Mouse (Mus musculus) hindbrain, embryonic 12.5 days (tissue): ENCODE results near the gene Slc1a2. TPM values are rescaled to one million over a fixed set of nuclear protein-coding genes. Genes with fewer than 3 reads are reported as not detected.

Experiments used
- ATAC-seq: fragments of 200-750 bp; cut with Nextera tagmentation; 2 replicates; pipeline ENCODE4 v1.8.0; 2017; ENCODE audit warnings: moderate TSS enrichment; ENCODE audit not compliant: low FRiP score
- H3K27ac ChIP-seq: fragments of 300-500 bp; sonication (generic); 2 replicates; pipeline ENCODE4 v1.5.1; 2016; ENCODE audit warnings: mild to moderate bottlenecking
- H3K27me3 ChIP-seq: fragments of 300-500 bp; sonication (generic); 2 replicates; pipeline ENCODE4 v1.6.1; 2016; ENCODE audit warnings: mild to moderate bottlenecking
- H3K36me3 ChIP-seq: fragments of 300-500 bp; sonication (generic); 2 replicates; pipeline ENCODE4 v1.6.1; 2016; ENCODE audit warnings: mild to moderate bottlenecking
- H3K4me1 ChIP-seq: fragments of 300-500 bp; sonication (generic); 2 replicates; pipeline ENCODE4 v1.6.1; 2016
- H3K4me2 ChIP-seq: fragments of 300-500 bp; sonication (generic); replicated peaks from 2 replicates; pipeline ENCODE4 v1.6.1; 2016; ENCODE audit warnings: mild to moderate bottlenecking
- H3K4me3 ChIP-seq: fragments of 300-500 bp; sonication (generic); 2 replicates; pipeline ENCODE4 v1.5.1; 2016; ENCODE audit warnings: mild to moderate bottlenecking
- H3K9ac ChIP-seq: fragments of 300-500 bp; sonication (generic); 2 replicates; pipeline ENCODE4 v1.6.1; 2016; ENCODE audit warnings: mild to moderate bottlenecking, moderate library complexity
- H3K9me3 ChIP-seq: fragments of 300-500 bp; sonication (generic); replicated peaks from 2 replicates; pipeline ENCODE4 v1.6.1; 2016; ENCODE audit warnings: mild to moderate bottlenecking
- WGBS: fragments of 180-500 bp; shearing (Covaris S2); methylation state at CpG from one replicate; pipeline ENCODE4 v1.1.7; 2016; 5-methylcytosine and 5-hydroxymethylcytosine counted together
- polyA plus RNA-seq: library from polyadenylated mRNA; unstranded; fragments of >200 nt; fragmentation: Nextera tagmentation; extraction: Ambion mirVana; gene quantifications from 2 replicates; pipeline ENCODE4 v1.2.1, GENCODE M21; 2016

Slc1a2 gene
- polyA plus RNA-seq, 1 experiment from 2014 or later: 15.3 TPM

DNA sequence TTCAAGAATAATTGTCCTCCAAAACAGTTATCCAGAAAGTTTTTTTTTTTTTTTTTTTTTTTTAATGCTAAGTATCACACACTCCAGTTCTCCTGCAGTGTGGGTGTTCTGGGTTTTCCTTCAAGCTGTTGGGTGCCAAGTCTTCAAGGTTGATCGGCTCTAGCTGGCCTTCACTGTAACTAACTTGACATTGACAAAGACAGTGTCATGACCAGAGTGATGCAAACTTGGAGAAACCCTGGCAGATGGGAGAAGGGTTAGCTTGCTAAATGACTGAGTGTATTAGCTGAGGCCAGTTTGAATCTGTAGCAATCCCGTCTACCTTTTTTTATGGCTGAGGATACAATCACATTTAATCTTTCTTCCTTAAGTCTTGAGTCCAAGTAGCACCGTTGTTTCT is 119.7 kb downstream of the Slc1a2 start:
- Histone ChIP-seq H3K27ac (no peak overlapping the region), H3K4me1 (no peaks in the 10 kb centered on the region), H3K9me3 (no peaks in the 10 kb centered on the region), H3K9ac (no peak overlapping the region), H3K4me2 (no peak overlapping the region), H3K36me3 (peaks cover 5% of the 10 kb centered on the region), H3K4me3 (no peak overlapping the region), H3K27me3 (no peaks in the 10 kb centered on the region)
- WGBS: 92% methylated on average over 3 of the region's 3 CpGs
- no peak for ATAC-seq

DNA sequence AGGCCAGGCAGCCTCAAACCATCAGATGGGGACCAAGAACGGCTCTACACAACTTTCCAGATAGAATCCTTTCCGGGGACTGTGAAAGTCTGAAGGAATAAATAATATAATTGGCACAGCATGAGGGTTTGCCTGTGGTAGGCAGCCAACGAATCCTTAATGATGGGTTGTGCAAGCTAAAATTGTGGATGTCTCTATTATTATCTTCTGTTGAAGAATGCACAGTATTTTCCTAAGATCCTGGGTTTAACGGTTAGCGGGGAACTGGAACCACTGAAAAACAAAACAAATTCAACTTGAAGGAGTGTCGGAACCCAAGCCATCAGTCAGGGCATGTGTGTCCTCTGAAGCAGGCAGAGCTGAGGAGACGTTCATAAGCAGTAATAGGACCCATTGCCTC is 124.3 kb downstream of the Slc1a2 start:
- Histone ChIP-seq H3K9ac (no peak overlapping the region), H3K4me3 (no peak overlapping the region), H3K27me3 (no peaks in the 10 kb centered on the region), H3K27ac (no peak overlapping the region), H3K36me3 (peaks cover under 1% of the 10 kb centered on the region), H3K4me1 (no peaks in the 10 kb centered on the region), H3K4me2 (no peak overlapping the region), H3K9me3 (no peaks in the 10 kb centered on the region)
- ATAC-seq: no peak
- WGBS: 87% methylated on average over 7 of the region's 7 CpGs

DNA sequence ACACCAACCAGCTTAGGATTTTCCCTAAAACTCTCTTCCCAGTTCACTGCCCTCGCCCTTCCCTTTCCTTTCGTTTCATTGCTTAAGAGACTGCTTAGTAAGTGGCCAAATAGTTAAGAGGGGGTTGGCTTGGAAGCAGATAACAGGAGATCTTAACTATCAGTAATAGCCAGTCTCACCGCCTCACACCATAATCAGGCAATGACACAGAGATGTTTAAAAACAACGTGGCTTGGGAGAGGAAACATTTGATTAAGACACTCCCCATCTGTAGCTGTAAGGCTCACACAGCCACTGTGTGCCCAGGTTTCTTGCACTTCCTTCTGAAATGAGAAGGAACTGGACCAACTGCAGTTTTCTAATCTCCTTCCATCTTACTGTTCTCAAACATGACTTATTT is 127.2 kb downstream of the Slc1a2 start:
- H3K9me3 ChIP-seq: no peaks in the 10 kb centered on the region
- H3K27ac ChIP-seq: no peak overlapping the region
- H3K9ac ChIP-seq: no peak overlapping the region
- H3K4me3 ChIP-seq: no peak overlapping the region
- H3K36me3 ChIP-seq: no peaks in the 10 kb centered on the region
- WGBS: 77% methylated on average over 4 of the region's 4 CpGs
- H3K4me1 ChIP-seq: no peaks in the 10 kb centered on the region
- no peak overlapping the region for H3K4me2 ChIP-seq
- ATAC-seq: no peak
- H3K27me3 ChIP-seq: no peaks in the 10 kb centered on the region

DNA sequence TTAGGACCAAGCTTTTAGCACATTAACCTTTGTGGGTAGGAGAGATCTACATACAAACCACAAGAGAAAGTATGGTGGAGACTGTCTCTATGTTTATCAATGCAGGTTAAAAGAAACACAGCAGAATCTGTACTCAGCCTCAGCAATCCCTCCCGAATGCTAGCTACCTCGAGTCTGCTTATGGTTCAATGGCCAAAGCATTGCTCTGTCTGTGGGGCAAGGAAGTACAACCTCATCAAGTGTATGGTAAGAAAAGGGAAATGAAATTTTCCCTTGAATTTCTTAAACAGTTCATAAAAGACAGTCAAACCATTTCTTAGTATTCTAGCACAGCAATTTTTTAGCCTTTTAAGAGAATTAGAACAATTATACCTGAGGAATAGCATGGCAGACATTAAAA is 133.2 kb downstream of the Slc1a2 start:
- Histone ChIP-seq H3K27me3 (no peaks in the 10 kb centered on the region), H3K36me3 (no peaks in the 10 kb centered on the region), H3K9ac (no peak overlapping the region), H3K4me3 (no peak overlapping the region), H3K9me3 (no peaks in the 10 kb centered on the region), H3K4me1 (no peaks in the 10 kb centered on the region), H3K4me2 (no peak overlapping the region), H3K27ac (no peak overlapping the region)
- 66% methylated on average over 2 of the region's 2 CpGs for WGBS
- no peak for ATAC-seq

DNA sequence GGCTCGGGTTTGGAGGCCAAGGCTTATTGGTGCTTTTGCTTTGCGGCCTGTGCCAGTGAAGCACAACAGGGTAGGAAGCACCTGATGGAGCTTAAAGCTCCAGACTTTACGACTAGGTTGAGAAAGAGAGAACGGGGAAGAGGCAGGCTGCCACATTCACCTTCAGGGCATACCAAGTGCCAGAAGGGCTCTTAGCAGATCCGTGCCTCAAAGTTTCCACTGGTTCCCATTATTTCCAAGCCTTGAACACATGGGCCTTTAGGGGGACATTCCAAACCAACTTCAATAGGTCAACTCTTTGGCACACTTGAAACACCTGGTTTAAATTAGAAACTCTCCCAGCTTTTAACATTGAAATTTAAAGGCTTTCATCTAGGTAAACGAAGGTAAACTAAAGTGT is 134.3 kb downstream of the Slc1a2 start:
- Histone ChIP-seq H3K4me1 (no peaks in the 10 kb centered on the region), H3K9ac (no peak overlapping the region), H3K4me3 (no peak overlapping the region), H3K36me3 (no peaks in the 10 kb centered on the region), H3K27ac (no peak overlapping the region), H3K27me3 (no peaks in the 10 kb centered on the region), H3K4me2 (no peak overlapping the region), H3K9me3 (no peaks in the 10 kb centered on the region)
- ATAC-seq: no peak
- WGBS: 87% methylated on average over 6 of the region's 6 CpGs

DNA sequence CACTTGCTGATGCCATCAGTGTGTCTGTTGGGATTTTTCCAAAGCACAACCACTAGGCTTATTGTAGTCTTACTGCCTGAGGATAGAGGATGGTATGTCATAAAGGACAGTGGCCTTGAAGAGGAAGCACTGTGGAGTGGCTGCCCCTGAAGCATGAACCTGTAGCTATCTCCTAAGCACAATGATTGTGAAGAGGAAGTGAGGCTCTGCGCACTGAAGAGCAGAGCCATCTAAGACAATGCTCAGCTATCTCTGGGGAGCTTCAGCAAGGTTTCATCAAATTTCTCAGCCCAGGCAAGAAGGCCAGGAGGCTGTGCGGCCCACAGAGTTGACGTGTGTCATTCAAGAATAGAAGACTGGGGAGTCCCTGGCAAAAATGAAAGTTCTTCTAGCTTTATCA is 136.6 kb downstream of the Slc1a2 start:
- H3K27ac ChIP-seq: no peak overlapping the region
- no peak overlapping the region for H3K4me2 ChIP-seq
- WGBS: 91% methylated on average over 3 of the region's 3 CpGs
- H3K27me3 ChIP-seq: no peaks in the 10 kb centered on the region
- H3K36me3 ChIP-seq: no peaks in the 10 kb centered on the region
- no peaks in the 10 kb centered on the region for H3K9me3 ChIP-seq
- ATAC-seq: no peak
- no peak overlapping the region for H3K9ac ChIP-seq
- no peak overlapping the region for H3K4me3 ChIP-seq
- H3K4me1 ChIP-seq: no peaks in the 10 kb centered on the region

DNA sequence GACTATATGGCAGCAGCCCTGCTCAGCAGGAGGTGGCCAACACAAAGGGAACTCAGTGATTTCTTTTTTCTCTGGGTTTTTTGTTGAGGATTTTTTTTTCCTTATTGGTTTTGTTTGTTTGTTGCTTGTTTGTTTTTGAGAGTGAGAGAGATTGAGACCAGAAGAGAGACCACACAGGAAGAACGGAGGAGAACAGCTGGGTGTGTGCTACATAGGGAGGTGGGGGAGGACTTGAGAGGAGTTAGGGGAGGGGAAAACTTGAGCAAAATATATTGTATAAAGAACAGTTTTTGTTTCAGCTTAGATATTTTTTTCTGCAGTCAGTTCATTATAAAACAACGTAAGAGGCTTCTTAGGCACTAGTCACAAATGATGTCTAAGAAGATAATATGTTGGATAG is 139.7 kb downstream of the Slc1a2 start:
- H3K9ac ChIP-seq: no peak overlapping the region
- H3K9me3 ChIP-seq: no peaks in the 10 kb centered on the region
- H3K4me1 ChIP-seq: no peaks in the 10 kb centered on the region
- no peak overlapping the region for H3K27ac ChIP-seq
- no peaks in the 10 kb centered on the region for H3K27me3 ChIP-seq
- no peak for ATAC-seq
- WGBS: 75% methylated on average over 2 of the region's 2 CpGs
- no peak overlapping the region for H3K4me2 ChIP-seq
- no peak overlapping the region for H3K4me3 ChIP-seq
- no peaks in the 10 kb centered on the region for H3K36me3 ChIP-seq

DNA sequence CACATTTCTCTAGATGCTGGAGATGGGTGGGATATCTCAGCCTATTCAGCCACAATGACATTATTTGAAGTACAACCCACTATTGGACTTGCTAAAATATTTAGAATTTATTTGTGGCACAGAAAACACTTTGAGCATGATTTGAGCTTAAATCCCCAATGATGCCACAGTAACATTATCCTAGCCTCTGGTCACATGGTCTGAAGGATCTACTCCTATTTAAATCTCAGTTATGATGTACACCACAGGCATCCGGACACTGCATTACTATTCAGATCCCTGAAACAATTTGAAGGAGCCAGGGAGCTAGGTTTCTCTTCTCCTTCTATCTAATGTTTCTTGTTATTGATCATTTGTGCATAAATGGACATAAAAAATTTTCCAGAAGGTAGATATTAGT is 143.4 kb downstream of the Slc1a2 start:
- Histone ChIP-seq H3K27ac (no peak overlapping the region), H3K4me2 (no peak overlapping the region), H3K9me3 (no peaks in the 10 kb centered on the region), H3K9ac (no peak overlapping the region), H3K27me3 (no peaks in the 10 kb centered on the region), H3K4me1 (no peaks in the 10 kb centered on the region), H3K36me3 (no peaks in the 10 kb centered on the region), H3K4me3 (no peak overlapping the region)
- WGBS: 92% methylated on average over 1 of the region's 1 CpGs
- no peak for ATAC-seq

DNA sequence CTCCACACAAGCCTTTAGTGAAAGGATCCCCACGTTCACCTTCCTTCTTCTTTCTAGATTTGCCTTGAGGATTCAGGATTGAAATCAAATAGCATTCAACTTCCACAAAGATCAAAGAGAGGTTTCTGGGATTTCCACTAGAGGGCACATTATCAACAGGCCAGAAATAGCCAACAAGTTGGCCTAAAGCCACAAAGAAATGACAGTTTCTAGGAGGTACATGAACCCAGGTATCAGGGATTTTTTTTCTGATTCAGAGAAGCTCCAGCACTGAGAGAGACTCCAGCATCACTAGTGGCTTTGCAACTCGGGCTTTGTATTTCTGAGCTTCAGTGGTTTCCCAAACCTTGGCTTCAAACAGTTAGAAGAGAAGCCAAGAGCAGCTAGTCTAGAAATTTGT is 145.7 kb downstream of the Slc1a2 start:
- Histone ChIP-seq H3K9me3 (no peaks in the 10 kb centered on the region), H3K27me3 (no peaks in the 10 kb centered on the region), H3K4me3 (no peak overlapping the region), H3K9ac (no peak overlapping the region), H3K4me1 (no peaks in the 10 kb centered on the region), H3K4me2 (no peak overlapping the region), H3K27ac (no peak overlapping the region), H3K36me3 (no peaks in the 10 kb centered on the region)
- WGBS: 41% methylated on average over 2 of the region's 2 CpGs
- no peak for ATAC-seq

DNA sequence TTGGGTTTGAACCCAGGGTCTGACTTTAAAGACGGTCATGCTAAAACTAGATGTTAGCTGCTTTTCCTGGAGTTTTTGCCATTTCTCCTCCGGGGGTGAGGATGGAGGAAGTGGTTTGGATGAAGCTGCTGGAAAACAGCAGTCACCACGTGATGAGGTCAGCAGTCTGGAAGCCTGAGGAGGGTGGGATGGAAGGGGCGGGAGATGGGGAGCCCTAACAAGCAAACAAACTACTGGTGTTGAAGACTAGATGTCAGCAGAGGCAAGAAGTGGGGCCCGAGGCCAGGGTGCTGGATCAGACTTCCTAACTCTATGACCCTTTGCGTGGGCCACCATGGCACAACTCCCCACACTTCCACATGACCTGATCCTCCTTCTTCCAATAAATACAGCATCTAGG is 146.8 kb downstream of the Slc1a2 start:
- H3K9me3 ChIP-seq: no peaks in the 10 kb centered on the region
- no peaks in the 10 kb centered on the region for H3K4me1 ChIP-seq
- no peak overlapping the region for H3K27ac ChIP-seq
- H3K36me3 ChIP-seq: no peaks in the 10 kb centered on the region
- no peak overlapping the region for H3K4me3 ChIP-seq
- no peak for ATAC-seq
- WGBS: 78% methylated on average over 6 of the region's 6 CpGs
- H3K4me2 ChIP-seq: no peak overlapping the region
- no peaks in the 10 kb centered on the region for H3K27me3 ChIP-seq
- no peak overlapping the region for H3K9ac ChIP-seq

DNA sequence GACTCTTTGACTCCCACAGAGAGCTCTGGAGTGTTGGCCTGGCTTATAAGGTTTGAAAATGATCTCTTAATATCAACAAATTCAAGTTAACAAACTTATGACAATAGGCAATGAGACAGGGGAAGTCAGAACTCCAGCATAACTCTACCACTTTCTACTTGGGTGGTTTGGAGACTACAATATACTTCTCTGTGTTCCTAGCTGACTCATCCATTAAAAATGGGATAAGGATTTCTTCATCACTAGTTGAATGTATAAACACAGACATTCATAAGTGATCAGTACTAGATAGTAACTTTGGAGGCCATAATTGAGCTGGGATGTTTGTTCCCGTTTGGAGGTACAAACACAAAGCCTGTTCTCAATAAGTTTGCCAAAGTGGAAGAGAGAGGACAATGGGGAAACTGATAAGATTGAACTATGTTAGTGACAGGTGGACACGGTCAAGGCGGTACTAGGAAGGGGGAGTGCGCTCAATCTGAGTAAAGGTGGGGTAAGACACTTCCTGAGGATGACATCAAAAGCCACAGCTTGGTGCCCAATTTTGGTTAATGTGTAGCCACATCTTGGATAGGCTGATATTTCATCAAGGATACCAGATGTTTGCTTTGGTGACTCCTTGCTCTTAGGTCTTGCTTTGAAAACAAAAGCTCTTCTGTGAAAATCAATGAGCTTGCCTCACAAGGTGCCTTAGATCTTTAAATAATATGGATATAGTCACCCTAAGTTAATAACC is 147.5 kb downstream of the Slc1a2 start:
- no peak for ATAC-seq
- Histone ChIP-seq H3K9ac (no peak overlapping the region), H3K27me3 (no peaks in the 10 kb centered on the region), H3K9me3 (no peaks in the 10 kb centered on the region), H3K4me3 (no peak overlapping the region), H3K4me2 (no peak overlapping the region), H3K36me3 (no peaks in the 10 kb centered on the region), H3K27ac (no peak overlapping the region), H3K4me1 (no peaks in the 10 kb centered on the region)
- WGBS: 91% methylated on average over 4 of the region's 4 CpGs

DNA sequence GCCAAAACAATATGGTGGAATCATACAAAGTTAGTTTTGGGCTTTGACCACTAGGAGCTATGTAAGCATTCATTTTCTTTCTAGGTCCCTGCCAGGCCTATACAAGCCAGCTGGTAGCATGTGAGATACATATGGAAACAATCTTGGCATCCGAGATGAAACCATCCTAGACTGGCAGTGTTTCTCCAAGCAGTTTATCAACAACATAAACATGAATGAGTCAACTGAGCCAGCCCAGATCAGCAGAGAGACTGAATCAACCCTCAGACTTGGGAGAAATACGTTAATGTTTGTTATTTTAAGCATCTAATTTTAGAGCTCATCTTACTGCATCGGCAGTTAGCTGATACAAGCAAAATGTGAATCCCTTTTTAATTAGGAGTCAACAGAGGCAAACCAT is 149.2 kb downstream of the Slc1a2 start:
- no peak overlapping the region for H3K9ac ChIP-seq
- H3K9me3 ChIP-seq: no peaks in the 10 kb centered on the region
- H3K36me3 ChIP-seq: no peaks in the 10 kb centered on the region
- H3K4me3 ChIP-seq: no peak overlapping the region
- no peak for ATAC-seq
- no peaks in the 10 kb centered on the region for H3K4me1 ChIP-seq
- H3K27ac ChIP-seq: no peak overlapping the region
- no peaks in the 10 kb centered on the region for H3K27me3 ChIP-seq
- no peak overlapping the region for H3K4me2 ChIP-seq
- 62% methylated on average over 3 of the region's 3 CpGs for WGBS

DNA sequence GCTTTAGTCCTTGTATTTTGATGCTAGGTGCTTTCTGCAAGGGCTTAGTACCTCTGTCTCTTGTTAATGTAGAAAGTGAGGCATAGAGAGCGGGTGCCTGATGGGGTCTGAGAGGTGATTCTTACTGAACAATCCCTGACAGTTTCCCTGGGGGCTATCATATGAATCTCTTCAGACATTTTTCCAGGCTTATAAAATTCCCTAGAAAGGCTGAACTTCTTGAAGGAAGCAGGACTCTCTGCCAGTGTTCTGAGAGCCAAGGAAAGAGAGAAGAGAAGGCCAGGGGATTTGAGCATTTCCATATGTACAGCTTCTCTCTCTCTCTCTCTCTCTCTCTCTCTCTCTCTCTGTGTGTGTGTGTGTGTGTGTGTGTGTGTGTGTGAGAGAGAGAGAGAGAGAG is 151.0 kb downstream of the Slc1a2 start:
- no peak for ATAC-seq
- H3K4me2 ChIP-seq: no peak overlapping the region
- no peaks in the 10 kb centered on the region for H3K36me3 ChIP-seq
- H3K27ac ChIP-seq: no peak overlapping the region
- no peak overlapping the region for H3K9ac ChIP-seq
- no peak overlapping the region for H3K4me3 ChIP-seq
- H3K4me1 ChIP-seq: no peaks in the 10 kb centered on the region
- H3K9me3 ChIP-seq: no peaks in the 10 kb centered on the region
- no peaks in the 10 kb centered on the region for H3K27me3 ChIP-seq
- WGBS: 88% methylated on average over 1 of the region's 1 CpGs
